Mouse (Mus musculus) thymus, adult 2 months (tissue): ENCODE measurements around the gene Stap1.

Source experiments
- CTCF ChIP-seq: fragments of 200-500 bp; IDR thresholded peaks from 2 replicates; pipeline ENCODE4 v1.5.1; 2012; ENCODE audit warnings: mild to moderate bottlenecking, control low read depth, low read length, moderate library complexity, borderline replicate concordance; ENCODE audit not compliant: control insufficient read depth, poor library complexity, insufficient read depth; ENCODE audit errors: extremely low read depth
- POLR2A ChIP-seq: fragments of 200-500 bp; IDR thresholded peaks from 2 replicates; pipeline ENCODE4 v1.6.1; 2012; ENCODE audit warnings: mild to moderate bottlenecking, low read length, control low read depth, moderate library complexity; ENCODE audit not compliant: control insufficient read depth, poor library complexity, insufficient read depth; ENCODE audit errors: extremely low read depth

DNA sequence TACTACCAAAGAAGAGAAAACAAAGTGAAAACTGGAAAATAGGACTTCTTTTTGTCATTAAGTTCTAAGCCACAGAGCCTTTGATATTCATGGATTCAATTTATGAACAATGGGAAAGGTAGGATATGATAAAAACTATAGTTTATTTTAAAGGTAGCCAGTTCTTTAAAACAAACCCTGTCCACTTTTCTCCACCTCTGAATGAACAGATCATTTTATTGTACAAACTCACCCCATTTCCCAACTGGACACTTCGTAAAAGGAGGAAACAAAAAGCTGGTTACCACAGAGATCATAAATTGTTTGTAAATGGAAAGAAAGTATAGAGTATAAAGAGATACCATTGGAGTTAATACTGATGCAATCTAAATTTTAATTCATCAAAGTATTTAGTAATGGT lies 39.5 kb downstream of the Stap1 start:
- TF ChIP-seq CTCF: no peak
- TF ChIP-seq POLR2A: no peak
